Mouse (Mus musculus) cerebellum, postnatal 14 days (tissue): Measurements from ENCODE around the gene Pik3c2g.
A peak's percentile ranks its signal among the peaks of the same experiment; 100 is the strongest.

Experiments used
- DNase-seq, 2 experiments: peaks; one replicate each; pipeline ENCODE4 v3.0.0; 2021; ENCODE audit warnings: mixed read lengths in 2 of 2

Pik3c2g gene

DNA sequence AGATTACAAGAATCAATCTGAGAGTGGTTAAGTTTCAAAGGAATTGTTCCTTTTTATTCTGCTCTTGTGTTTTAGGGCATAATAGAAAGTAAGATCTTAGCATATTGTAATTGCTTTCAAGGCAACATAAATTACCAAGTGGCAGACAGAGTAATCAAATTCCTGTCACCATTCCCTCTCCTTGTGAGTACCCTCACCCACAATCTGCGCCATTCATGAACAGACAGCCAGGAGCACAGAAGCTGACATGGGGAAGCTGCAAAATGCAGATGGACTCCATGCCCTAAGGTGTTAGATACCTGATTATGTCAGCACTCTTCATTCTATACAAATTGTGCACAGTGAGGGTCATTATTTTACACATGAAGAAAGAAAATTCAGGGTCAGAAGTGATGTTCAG is 255.6 kb downstream of the Pik3c2g start:
- no peak for DNase-seq

DNA sequence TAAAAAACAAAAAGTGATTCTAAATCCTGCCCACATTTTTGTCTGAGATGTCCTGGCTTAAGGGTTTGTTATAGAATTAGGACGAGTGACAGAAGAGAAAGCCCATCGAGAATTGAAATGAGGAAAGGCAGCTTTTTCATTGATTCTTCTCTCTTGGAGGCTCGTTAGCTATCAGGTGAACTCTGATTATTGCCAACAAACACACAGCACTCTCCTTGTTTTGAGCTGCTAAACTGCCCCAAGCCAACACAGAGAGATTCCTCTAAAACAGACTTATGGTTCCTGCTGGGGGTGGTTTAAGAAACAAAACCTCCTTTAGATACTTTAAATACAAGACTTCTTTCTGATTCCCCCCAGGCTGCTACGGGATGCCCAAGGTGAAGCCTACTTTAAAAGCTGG is 256.5 kb downstream of the Pik3c2g start:
- DNase-seq, result no peak

DNA sequence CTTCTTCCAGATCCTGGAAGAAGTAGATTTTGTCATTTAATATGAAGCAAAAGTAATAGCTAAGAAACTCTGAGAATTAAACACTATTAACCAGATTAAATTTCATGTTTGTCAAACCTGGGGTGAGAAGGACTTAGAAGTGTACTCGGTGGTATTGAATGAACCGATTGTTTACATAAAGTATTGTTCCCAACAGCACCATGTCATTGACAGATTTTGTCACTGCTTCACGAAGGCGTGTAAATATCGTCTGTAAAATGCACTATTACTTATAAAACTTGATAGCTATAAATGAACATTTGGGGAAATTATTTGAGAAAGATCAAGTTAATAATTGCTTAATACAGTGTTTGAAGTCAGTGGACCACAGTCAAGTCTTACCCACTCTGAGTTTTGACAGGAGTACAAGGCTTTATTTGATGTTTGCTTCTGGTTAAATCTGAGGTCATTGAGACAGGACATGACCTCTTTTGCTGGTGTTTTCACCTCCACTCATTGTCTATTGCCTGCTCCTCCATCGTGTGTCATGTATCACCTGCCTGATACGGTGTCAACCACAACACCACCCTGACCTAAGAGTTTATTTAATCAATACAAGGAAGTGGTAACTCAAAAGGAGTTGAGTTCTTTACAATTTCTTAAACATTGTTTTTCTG is 260.0 kb downstream of the Pik3c2g start:
- no peak for DNase-seq

DNA sequence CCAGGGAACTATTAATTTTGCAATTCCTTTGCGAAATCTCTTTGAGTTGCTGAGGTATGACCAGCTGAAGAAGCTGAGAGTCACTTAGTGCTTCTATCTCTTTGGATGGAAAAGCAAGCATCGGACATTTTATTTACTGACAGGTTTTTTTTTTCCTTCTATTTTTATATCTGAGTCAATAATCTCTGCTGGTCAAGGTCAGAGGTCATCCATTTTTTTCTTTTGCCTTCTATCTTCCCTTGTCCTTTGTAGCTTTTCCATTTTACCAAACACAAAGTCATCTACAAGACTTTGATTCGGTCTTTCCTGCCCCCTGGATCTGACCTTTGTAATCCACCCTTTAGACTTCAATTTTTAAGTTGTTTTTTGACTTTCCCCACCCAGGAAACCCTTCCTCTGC is 262.9 kb downstream of the Pik3c2g start:
- DNase-seq, result no peak

DNA sequence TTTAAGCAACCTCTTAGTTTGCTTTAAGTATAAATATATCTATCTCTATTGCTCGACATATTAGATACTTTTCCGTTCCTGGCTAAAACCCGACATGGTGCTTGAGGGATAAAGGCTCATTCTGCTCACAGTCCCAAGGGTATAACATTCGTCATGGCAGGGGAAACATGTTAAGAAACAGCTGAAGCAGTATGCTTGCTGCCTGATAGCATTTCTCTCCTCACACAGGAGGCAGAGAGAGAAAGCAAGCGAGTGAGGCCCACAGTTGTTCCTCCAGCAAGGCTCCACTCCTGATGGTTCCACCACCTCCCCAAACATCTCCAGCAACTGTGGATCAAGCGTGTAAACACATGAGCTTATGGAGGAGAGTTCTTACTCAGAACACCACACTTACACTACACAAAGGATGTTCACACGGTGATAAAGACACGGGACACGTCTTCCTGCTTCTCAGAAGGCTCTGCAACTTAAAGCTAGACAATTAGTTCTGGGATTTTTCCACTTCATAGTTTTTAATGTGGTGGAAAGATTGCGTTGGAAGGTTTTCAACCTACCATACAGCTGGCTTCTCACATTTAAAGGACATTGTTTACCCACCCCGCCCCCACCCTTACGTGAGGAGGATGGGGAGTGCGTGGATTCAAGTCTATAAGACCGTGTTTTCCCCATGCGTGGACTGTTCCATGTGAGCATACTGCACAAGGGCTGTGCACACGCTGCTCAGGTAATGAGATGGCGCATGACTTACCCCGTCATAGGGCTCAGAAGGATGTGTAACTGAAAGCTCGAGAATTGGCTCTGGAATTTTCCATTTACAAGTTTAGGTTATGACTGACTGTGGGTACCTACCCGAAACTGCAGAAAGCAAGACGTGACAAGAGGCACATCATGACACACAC is 264.9 kb downstream of the Pik3c2g start:
- DNase-seq, result no peak

DNA sequence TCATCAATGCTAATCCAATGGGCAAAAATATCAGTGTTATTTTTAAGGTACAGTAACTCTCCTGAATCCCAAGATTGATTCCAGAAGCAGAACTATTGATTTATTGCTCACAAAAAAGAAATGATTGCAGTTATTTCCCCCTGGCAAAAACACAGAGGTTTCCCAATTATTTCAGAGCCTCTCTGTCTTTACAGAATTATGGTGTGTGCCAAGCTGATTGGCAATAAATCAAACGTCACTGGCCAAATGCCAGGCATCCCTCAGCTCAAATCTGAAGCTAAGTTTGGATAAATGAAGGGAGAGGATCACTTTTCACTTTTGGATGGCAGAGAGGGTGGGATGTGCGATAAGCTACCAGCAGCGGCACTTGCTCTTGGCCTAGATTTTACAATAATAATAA is 265.8 kb downstream of the Pik3c2g start:
- peak; percentile 65 to 68 for DNase-seq

DNA sequence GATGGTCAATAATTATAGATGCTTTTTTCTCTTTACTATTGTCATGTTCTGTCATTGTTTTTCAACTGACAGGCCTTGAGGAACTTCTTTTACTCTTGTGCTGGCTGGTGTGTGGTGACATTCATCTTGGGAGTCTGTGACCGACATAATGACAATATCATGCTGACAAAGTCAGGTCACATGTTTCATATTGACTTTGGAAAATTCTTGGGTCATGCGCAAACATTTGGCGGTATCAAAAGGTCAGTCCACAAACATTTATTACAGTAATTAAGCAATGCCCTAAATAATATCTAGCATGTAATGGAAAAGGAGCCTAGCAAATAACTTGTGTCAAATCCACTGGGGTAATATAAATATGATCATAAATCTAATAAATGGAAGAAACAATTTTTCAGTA is 273.1 kb downstream of the Pik3c2g start:
- DNase-seq, result no peak

DNA sequence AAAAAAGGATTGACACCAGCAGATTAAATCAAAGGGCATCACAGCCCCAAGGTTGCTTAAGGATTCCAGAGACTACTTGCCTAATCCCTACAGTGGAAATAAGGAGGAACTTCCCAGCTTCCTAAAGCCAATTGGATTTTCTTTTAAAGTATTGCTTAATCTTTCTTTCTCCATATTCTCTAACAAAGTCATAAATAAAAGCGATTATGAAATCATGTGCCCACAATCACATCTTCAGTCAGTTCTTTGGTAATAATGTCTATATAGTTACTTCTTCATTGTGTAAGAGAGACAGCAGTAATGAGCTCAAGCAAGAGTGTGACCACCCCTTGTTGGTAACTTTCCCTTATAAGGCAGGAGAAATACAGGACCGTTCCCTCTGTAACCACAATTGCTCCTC is 274.5 kb downstream of the Pik3c2g start:
- no peak for DNase-seq

DNA sequence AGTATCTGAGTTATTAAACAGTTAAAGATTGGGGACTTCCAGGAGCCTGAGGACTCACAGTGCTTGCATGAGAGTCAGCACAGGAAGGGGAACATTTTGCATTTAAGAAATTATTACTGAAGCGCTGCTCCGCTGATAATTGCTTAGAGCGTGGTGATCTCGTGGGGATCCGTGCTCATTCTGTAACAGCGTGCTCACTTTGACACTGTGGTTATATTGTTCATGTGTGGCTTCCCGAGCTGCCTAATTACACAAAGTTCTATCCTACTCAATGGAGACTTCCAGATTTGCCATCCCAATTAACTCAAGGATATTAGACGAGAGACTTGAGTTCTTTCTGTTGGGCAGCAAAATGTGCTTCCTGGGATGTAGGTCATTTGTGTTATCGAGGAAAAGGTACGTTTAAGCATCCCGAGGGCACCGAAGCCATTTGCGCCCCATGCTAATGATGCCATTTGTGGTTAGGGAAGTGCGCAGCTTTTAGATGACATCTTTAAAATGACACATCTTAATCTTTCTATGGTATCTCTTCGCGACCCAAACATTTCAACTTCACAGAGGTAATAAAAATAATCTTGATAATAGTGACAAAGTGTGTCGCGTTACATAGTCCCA is 278.1 kb downstream of the Pik3c2g start:
- DNase-seq, result no peak

DNA sequence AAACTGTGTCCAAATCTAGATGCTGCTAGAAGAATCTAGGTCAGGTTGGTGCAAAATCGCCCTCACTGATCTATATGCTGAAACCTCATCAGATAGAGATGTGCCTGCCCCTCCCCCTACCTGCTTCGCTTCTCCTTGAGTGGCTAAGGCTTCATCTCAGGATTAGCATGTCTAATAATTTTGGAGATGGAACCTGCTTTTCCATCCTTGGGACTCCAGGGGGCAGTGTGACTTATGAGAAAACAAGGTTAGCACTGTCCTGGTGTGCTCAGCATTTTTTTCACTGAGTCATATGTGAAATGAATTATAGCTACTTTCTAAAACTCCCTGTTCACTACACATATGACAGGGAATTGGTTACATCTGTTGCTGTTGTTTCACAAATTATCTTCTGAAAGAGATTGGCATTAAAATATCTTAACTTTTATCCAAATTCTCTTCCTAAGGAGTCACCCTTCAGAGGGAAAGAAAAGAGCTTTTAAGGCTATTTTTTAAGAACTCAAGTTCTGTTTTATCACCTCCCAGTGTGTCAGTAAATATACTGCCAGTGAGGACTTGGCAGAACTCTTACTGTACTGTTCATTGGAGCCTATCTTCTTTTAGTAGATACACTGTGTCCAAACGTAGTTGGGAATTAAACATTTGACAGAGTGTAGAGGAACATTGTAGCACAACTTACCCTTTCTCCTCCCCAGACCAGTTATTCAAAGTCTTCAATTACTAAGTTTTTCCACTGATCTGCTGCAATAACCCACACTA is 287.6 kb downstream of the Pik3c2g start:
- DNase-seq, result peak; percentile 52 to 60

DNA sequence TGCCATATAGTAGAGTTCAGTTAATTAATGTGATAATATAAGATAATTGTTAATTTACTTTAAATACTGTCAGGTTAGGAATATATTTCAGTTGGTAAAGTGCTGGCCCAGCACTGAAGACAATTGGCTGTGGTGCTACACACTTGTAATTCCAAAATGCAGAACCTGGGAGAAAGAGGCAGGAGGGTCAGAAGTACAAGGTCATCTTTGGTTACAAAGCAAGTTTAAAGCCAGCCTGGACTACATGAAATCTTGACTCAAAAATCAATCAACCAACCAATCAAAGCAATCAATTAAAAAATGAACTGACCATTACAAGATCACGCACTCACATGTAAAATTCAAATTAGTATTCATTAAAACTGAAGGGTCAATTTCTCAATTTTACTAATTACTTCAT is 289.7 kb downstream of the Pik3c2g start:
- no peak for DNase-seq

DNA sequence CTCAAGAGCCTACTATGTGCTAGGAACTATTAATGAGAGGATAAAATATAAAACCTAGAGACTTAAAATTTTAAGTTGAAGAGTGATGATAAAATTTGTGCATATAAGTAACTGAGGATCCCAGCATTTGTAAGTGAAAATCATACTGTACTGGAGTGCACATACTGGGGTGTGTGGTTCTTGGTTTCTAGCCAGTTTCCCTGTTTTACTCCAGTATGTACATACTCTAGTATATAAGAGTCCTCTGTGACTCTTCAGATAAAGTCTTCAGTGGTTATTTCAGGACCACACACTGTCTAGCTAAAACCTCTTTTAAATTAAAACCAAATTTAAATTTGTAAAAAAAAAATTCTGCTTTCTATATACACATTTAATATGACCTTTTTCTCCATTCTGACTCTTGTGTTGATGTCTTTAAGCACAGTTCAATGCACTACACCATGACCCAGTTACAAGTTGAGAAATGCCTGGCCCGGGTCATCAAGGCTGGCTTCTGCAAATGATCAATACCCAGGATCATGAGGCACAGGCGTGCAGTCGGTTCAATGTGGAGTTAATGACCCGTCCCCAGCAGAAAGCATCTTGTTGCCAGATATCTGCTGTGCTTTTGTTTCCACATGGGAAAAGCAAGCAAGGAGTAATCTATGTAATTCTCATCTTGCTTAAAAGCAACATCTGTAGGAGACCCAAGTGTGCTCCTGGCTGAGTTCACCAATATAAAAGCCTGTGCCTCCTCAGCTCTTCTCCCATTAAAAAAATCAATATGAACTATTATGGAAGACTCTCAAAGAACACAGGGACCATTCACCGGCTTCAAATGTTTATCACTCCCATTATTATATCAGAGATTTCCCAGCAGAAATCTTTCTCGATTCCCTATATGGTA is 290.7 kb downstream of the Pik3c2g start:
- no peak for DNase-seq

DNA sequence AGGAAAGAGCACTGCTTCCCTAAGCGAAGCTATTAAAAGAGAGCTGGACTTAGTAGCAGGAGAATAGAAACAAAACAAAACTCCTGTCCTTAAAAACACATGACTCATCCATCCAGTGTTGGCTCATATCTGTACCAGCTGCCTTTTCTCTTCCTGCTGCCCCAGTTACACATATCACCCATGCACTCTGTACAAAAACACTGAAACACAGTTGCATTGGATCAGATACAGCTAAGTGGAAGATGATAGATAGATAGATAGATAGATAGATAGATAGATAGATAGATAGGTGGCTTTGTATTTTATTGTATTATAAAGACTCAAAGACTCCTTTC is 291.3 kb downstream of the Pik3c2g start:
- no peak for DNase-seq

DNA sequence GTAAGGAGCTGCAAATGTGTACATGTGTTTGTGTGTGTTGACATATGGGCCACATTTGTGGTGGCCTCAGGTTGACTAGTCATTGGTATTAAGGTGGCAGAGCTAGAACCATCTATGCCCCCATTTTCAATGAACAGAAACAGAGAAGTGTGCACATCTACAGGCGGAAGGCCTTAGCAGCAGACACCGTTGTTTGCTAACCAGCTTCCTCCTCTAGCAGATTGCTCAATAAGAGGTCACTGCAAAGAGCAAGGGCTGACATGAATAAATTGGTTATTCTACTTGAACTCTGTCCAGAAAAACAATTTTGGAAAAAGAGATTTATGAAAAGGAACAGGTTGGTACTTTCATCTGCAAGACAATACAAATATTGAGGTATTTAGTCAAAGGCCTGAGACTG is 295.1 kb downstream of the Pik3c2g start:
- no peak for DNase-seq

DNA sequence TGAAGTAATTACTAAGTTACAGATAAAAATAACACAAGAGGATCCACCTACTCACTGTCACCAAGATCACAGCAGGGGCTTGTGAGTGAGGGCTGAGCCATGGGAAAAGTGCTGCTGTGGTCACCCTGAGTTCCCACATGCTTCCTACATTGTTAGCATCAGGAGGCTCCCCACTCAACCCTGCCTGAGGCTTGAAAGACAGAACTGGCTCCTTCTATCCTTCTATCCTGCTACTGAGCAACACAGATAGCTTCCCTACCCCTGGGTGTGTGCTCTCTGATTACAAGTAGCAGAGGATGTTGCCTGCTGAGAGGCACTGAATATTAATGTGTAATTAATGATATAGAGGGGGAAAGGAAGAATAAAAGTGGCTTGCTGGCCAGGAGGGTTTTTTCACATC is 300.2 kb downstream of the Pik3c2g start:
- DNase-seq, result no peak

DNA sequence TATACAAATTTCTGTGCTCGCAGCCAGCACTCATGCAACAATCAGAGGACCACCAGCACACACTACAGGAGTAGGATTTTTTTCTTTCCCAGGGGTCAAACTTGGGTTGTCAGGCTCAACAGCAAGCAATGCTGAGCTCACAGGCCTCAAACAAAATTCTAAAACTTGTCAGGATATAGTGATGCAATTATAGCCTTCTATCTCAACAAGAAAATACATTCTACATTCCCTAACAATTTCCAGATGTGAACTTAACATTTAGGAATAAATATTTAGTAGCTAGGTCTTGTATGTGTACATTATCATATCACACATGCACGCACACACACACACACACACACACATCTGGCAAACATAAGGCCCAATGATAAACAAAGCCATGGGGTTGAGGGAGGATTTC is 308.6 kb downstream of the Pik3c2g start:
- no peak for DNase-seq

DNA sequence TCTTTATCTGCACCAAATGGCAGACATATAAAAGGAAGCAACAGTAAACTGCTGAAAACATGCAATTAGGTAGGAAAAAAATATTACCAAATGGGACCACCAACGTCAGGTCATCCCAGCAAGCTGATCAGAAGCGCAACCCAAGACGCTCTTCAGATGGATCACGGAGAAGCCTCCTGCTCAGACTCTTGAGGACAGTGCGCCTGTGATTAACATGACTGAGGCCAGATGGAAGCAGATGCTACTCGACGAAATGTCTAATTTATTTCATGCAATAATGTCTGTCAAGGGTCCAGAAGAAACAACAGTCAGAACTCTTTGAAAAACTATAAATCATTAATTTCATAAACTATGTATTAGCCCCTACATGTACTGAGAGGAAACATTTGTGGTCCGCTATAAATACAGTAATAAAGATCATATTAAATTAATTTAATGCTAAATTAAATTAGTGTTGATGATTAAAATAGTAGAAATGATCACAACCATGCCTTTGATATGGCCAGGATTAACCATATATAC is 312.7 kb downstream of the Pik3c2g start:
- no peak for DNase-seq

DNA sequence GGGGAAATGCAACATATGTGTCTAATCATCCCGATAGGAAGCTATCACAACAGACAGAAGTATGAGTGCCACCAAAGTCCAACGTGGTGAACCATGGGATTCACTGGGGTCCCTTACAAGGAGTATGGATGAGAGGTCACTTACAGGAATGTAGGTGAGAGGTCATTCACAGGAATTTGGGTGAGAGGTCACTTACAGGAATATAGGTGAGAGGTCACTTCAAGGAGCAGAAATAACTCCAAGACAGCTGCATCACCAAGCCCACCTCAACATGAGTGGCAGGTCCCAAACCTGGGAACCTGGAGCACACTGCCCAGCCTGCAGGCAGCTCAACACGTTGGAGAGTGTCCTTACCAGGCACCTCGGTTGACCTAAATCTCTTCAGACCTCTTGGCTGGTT is 314.8 kb downstream of the Pik3c2g start:
- DNase-seq, result no peak

DNA sequence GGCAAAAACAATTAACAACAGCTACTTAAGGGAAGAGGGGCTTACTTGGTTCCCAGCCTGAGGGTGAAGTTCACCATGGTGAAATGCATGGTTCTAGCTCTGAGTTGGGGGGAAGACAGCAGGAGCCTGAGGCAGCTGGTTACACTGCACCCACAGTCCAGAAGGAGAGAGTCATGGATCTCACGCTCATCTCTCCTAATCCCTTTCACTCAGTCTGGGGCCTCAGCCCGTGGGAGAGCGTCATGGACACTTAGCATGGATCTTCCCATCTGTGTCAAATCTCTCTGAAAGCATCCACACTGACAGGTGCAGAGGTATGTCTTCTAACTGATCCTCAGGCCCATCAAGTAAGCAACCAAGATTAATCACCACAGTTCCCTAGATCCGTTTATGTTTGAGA is 320.1 kb downstream of the Pik3c2g start:
- no peak for DNase-seq

DNA sequence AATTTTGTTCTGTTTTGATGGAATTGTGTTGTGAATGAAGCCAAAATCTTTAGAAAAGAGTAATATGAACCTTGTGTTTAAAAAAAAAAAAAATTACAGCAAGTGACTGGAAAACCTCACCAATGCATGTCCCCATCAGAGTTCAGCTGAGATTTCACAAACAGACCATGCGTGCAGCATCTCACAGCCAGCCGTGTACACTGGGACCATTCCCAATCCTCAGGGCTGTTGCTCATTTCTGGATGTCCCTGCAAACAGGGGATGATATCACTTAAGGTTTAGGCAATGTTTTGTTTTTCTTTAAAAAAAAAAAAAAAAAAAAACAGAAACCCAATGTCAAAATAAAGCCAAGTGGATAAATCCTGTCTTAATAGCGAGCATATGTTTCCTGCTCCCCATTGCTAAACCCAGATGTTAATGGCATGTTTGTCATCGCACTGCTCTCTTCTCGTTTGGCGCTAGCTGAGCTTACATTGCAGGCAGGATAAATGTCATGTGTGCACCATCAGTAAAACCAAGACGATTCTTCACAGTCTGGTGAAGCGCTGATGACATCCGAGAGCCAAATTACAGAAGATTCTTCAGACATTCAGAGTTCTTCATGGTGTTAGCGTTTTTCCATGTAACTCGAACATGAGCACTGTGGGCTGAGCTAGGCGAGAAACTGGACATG is 322.1 kb downstream of the Pik3c2g start:
- DNase-seq, result no peak

DNA sequence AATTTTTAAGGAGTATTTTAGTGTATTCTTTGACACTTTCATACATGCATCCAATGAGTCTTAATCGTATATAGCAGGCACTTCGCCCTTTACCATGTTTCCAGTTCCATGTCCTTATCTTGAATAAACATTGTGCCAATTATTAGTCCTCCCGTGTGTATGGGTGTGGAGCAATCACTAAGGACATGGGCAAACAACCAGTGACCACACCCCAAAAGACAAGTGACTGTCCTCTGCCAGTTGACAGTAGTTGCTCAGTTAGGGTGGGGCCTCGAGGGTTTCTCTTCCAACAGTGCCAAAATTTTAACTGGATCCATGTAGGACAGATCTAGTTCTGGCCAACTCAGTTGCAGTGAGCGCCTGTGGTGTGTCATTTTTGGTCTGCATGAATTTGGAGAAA is 341.7 kb downstream of the Pik3c2g start:
- DNase-seq, result no peak

DNA sequence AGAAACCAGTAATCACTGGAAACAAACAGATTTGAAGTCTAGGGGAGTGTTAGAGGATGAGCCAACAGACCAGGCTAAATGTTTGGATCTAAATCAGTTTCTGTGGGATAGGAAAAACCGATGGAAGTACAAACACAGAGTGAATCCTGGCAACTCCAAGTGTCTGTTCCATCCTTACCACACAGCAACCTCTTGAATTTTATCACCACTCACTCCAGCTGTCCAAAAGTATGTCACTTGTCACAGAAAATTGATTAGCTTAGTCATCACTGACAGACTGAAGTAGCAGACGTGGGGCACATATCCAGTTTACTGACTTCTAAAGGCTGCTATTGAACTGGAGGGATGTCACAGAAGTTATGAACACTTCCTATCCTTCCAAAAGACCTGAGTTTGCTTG is 347.8 kb downstream of the Pik3c2g start:
- no peak for DNase-seq
